Mouse (Mus musculus) stomach, embryonic 14.5 days (tissue): ENCODE measurements around the gene Ube2g2. TPM values are rescaled to one million over a fixed set of nuclear protein-coding genes. Genes with fewer than 3 reads are reported as not detected.

Experiments
- ATAC-seq: fragments of 200-750 bp; cut with Nextera tagmentation; 2 replicates; pipeline ENCODE4 v1.8.0; 2017; ENCODE audit warnings: low read depth, moderate TSS enrichment; ENCODE audit not compliant: insufficient number of reproducible peaks, insufficient read depth, low FRiP score
- H3K27ac ChIP-seq: fragments of 300-500 bp; sonication (generic); 2 replicates; pipeline ENCODE4 v1.5.1; 2014; ENCODE audit warnings: mild to moderate bottlenecking, low read length, moderate library complexity, mixed read lengths
- H3K27me3 ChIP-seq: fragments of 300-500 bp; sonication (generic); 2 replicates; pipeline ENCODE4 v1.6.1; 2014; ENCODE audit warnings: low read length, control low read depth, mixed read lengths; ENCODE audit not compliant: control insufficient read depth, insufficient read depth
- H3K36me3 ChIP-seq: fragments of 300-500 bp; sonication (generic); 2 replicates; pipeline ENCODE4 v1.6.1; 2014; ENCODE audit warnings: mild to moderate bottlenecking, control low read depth, low read length, moderate library complexity, mixed read lengths; ENCODE audit not compliant: control insufficient read depth, insufficient read depth
- H3K4me1 ChIP-seq: fragments of 300-500 bp; sonication (generic); 2 replicates; pipeline ENCODE4 v1.6.1; 2014; ENCODE audit warnings: low read length, control low read depth, mixed read lengths; ENCODE audit not compliant: control insufficient read depth, insufficient read depth
- H3K4me2 ChIP-seq: fragments of 300-500 bp; sonication (generic); replicated peaks from 2 replicates; pipeline ENCODE4 v1.6.1; 2014; ENCODE audit warnings: low read depth, low read length, control low read depth
- H3K4me3 ChIP-seq: fragments of 300-500 bp; sonication (generic); 2 replicates; pipeline ENCODE4 v1.5.1; 2014; ENCODE audit warnings: low read depth, low read length, control low read depth
- H3K9ac ChIP-seq: fragments of 300-500 bp; sonication (generic); replicated peaks from 2 replicates; pipeline ENCODE4 v1.6.1; 2014; ENCODE audit warnings: low read depth, mild to moderate bottlenecking, control low read depth, low read length, moderate library complexity, mixed read lengths
- H3K9me3 ChIP-seq: fragments of 300-500 bp; sonication (generic); 2 replicates; pipeline ENCODE4 v1.6.1; 2016; ENCODE audit warnings: low read depth, low read length, control low read depth; ENCODE audit not compliant: control insufficient read depth
- WGBS: fragments of 180-500 bp; shearing (Covaris S2); extraction: QIAGEN DNeasy Blood & Tissue Kit; methylation state at CpG from one replicate; pipeline ENCODE4 v1.1.7; 2014; 5-methylcytosine and 5-hydroxymethylcytosine counted together
- polyA plus RNA-seq: library from polyadenylated mRNA; unstranded; fragments of >200 nt; fragmentation: Nextera tagmentation; extraction: Ambion mirVana; gene quantifications from 2 replicates; pipeline ENCODE4 v1.2.1, GENCODE M21; 2014

Ube2g2 gene
- polyA plus RNA-seq, 1 experiment from 2014 or later = 44.3 TPM

- ATAC-seq = no peak
- H3K27me3 ChIP-seq = no peaks in the 10 kb centered on the region
- no peaks in the 10 kb centered on the region for H3K36me3 ChIP-seq
- no peak overlapping the region for H3K9ac ChIP-seq
- H3K9me3 ChIP-seq = no peaks in the 10 kb centered on the region
- H3K4me2 ChIP-seq = no peak overlapping the region
- peaks cover 12% of the 10 kb centered on the region for H3K4me1 ChIP-seq
- WGBS = 93% methylated on average over 6 of the region's 6 CpGs
- H3K27ac ChIP-seq = no peak overlapping the region
- no peak overlapping the region for H3K4me3 ChIP-seq
Measured at GRCm38 (mm10) chr10:77604111-77604510, 18.0 kb upstream of the Ube2g2 start.

GRCm38 (mm10) chr10:77604958-77605357 is 17.1 kb upstream of the Ube2g2 start:
- H3K9me3 ChIP-seq = no peaks in the 10 kb centered on the region
- no peak for ATAC-seq
- peaks cover 12% of the 10 kb centered on the region for H3K4me1 ChIP-seq
- H3K27me3 ChIP-seq = no peaks in the 10 kb centered on the region
- H3K27ac ChIP-seq = peak overlapping the region; percentile 97; the same call in 1 of the 2 replicates
- peaks cover 2% of the 10 kb centered on the region for H3K36me3 ChIP-seq
- 66% methylated on average over 5 of the region's 5 CpGs for WGBS
- no peak overlapping the region for H3K9ac ChIP-seq
- no peak overlapping the region for H3K4me2 ChIP-seq
- no peak overlapping the region for H3K4me3 ChIP-seq

GRCm38 (mm10) chr10:77605368-77605767 is 16.7 kb upstream of the Ube2g2 start:
- peaks cover 7% of the 10 kb centered on the region for H3K36me3 ChIP-seq
- 22% methylated on average over 1 of the region's 1 CpGs for WGBS
- H3K27me3 ChIP-seq = no peaks in the 10 kb centered on the region
- no peak overlapping the region for H3K9ac ChIP-seq
- peak overlapping the region; percentile 97 for H3K27ac ChIP-seq
- peak overlapping the region; percentile 92 for H3K4me2 ChIP-seq
- no peak for ATAC-seq
- no peaks in the 10 kb centered on the region for H3K9me3 ChIP-seq
- peaks cover 12% of the 10 kb centered on the region for H3K4me1 ChIP-seq
- peak overlapping the region; percentile 55 for H3K4me3 ChIP-seq

GRCm38 (mm10) chr10:77605908-77606826 is 15.9 kb upstream of the Ube2g2 start, which contains the start of the genes Sumo3 and Gm49325:
Gene Sumo3, plus strand, starts transcription at chr10:77606097.
Gene Gm49325, plus strand, starts transcription at chr10:77606197.
- H3K4me1 ChIP-seq = peaks cover 12% of the 10 kb centered on the region
- peaks cover 15% of the 10 kb centered on the region for H3K36me3 ChIP-seq
- peak within 1 kb of the TSS; percentile 97 for H3K27ac ChIP-seq
- peak within 1 kb of the TSS; percentile 55 for H3K9ac ChIP-seq
- H3K27me3 ChIP-seq = no peaks in the 10 kb centered on the region
- peak within 1 kb of the TSS; percentile 92 for H3K4me2 ChIP-seq
- WGBS = 2% methylated on average over 99 of the region's 119 CpGs
- H3K4me3 ChIP-seq = peak within 1 kb of the TSS; percentile 55
- no peaks in the 10 kb centered on the region for H3K9me3 ChIP-seq
- peak; percentile 89 for ATAC-seq

GRCm38 (mm10) chr10:77606855-77607254 is 15.2 kb upstream of the Ube2g2 start:
- H3K4me2 ChIP-seq = peak overlapping the region; percentile 92
- H3K4me1 ChIP-seq = peaks cover 12% of the 10 kb centered on the region
- no peaks in the 10 kb centered on the region for H3K27me3 ChIP-seq
- H3K36me3 ChIP-seq = peaks cover 21% of the 10 kb centered on the region
- H3K27ac ChIP-seq = peak overlapping the region; percentile 97; the same call in 1 of the 2 replicates
- peak; percentile 7; the same call in 1 of the 2 replicates for ATAC-seq
- peak overlapping the region; percentile 55 for H3K9ac ChIP-seq
- 31% methylated on average over 7 of the region's 7 CpGs for WGBS
- H3K4me3 ChIP-seq = peak overlapping the region; percentile 55
- no peaks in the 10 kb centered on the region for H3K9me3 ChIP-seq

GRCm38 (mm10) chr10:77607441-77607840 is 14.6 kb upstream of the Ube2g2 start:
- Histone ChIP-seq H3K36me3 (peaks cover 27% of the 10 kb centered on the region), H3K27me3 (no peaks in the 10 kb centered on the region), H3K4me2 (peak overlapping the region; percentile 92), H3K4me3 (peak overlapping the region; percentile 55), H3K4me1 (peaks cover 12% of the 10 kb centered on the region), H3K9ac (peak overlapping the region; percentile 55; the same call in 1 of the 2 replicates), H3K9me3 (no peaks in the 10 kb centered on the region), H3K27ac (no peak overlapping the region)
- WGBS = 66% methylated on average over 5 of the region's 5 CpGs
- ATAC-seq = no peak

- H3K27ac ChIP-seq = no peak overlapping the region
- no peaks in the 10 kb centered on the region for H3K9me3 ChIP-seq
- no peak for ATAC-seq
- peaks cover 37% of the 10 kb centered on the region for H3K36me3 ChIP-seq
- no peak overlapping the region for H3K4me2 ChIP-seq
- peaks cover 12% of the 10 kb centered on the region for H3K4me1 ChIP-seq
- 85% methylated on average over 8 of the region's 8 CpGs for WGBS
- H3K4me3 ChIP-seq = no peak overlapping the region
- H3K9ac ChIP-seq = no peak overlapping the region
- H3K27me3 ChIP-seq = no peaks in the 10 kb centered on the region
Measured at GRCm38 (mm10) chr10:77608589-77608988, 13.5 kb upstream of the Ube2g2 start.

- Histone ChIP-seq H3K9me3 (no peaks in the 10 kb centered on the region), H3K27ac (no peak overlapping the region), H3K36me3 (peaks cover 46% of the 10 kb centered on the region), H3K4me1 (peaks cover 12% of the 10 kb centered on the region), H3K9ac (no peak overlapping the region), H3K4me3 (no peak overlapping the region), H3K4me2 (no peak overlapping the region), H3K27me3 (no peaks in the 10 kb centered on the region)
- no peak for ATAC-seq
- 80% methylated on average over 8 of the region's 8 CpGs for WGBS
Measured at GRCm38 (mm10) chr10:77610221-77610961, 11.7 kb upstream of the Ube2g2 start.
